Comparison of ENCODE assay signal across 1 mouse cellular context in the genomic region with DNA sequence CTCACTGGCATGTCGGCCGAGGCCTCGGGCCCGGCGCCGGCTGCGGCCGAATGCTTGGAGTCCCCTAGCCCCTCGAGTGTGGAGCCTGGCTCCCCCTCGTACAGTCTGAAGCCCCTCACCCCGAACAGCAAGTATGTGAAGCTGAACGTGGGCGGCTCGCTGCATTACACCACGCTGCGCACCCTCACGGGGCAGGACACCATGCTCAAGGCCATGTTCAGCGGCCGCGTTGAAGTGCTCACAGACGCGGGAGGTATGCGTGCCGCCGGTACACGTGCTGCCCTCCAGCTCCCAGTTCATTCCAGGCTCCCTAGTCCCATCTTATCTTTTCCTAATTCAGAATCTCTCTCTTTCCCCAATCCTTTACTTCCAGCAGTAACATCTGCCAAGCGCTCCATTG.
A peak's percentile ranks its signal among the peaks of the same experiment; 100 is the strongest.
TF ChIP-seq lines count a peak whose summit lies in the region.

No protein-coding gene starts in this region.

TF ChIP-seq in CH12.LX, 34 proteins besides CTCF, POLR2A, EP300 and RAD21 (continued from another document):
- TF ChIP-seq MYC (IDR thresholded peaks at IDR 0.05; ENCODE audit: low read depth, low read length) (peak; percentile 74), MAFK (IDR thresholded peaks at IDR 0.05; ENCODE audit: insufficient replicate concordance, low read length) (no peak), UBTF (IDR thresholded peaks at IDR 0.05; ENCODE audit: low read depth, low read length) (no peak), MAZ (IDR thresholded peaks at IDR 0.05; ENCODE audit: low read depth, low read length) (no peak), TCF12 (IDR thresholded peaks at IDR 0.05; ENCODE audit: low read depth, low read length) (no peak), BHLHE40 (IDR thresholded peaks at IDR 0.05; ENCODE audit: low read depth, low read length) (peak; percentile 64; the same call in 1 of the 2 replicates), ZKSCAN1 (IDR thresholded peaks at IDR 0.05; ENCODE audit: borderline replicate concordance, low read depth, low read length) (no peak), MAX (IDR thresholded peaks at IDR 0.05; ENCODE audit: low read length) (peak; percentile 43; the same call in 1 of the 2 replicates)
